Mouse (Mus musculus) skeletal muscle tissue, adult 2 months (tissue): ENCODE data around the gene Supt16.
A peak's percentile ranks its signal among the peaks of the same experiment; 100 is the strongest.

ENCODE experiments used
- DNase-seq: peaks from one replicate; pipeline ENCODE4 v3.0.0-alpha.2; 2012; ENCODE audit warnings: low read depth, low spot score

Gene Supt16

DNA sequence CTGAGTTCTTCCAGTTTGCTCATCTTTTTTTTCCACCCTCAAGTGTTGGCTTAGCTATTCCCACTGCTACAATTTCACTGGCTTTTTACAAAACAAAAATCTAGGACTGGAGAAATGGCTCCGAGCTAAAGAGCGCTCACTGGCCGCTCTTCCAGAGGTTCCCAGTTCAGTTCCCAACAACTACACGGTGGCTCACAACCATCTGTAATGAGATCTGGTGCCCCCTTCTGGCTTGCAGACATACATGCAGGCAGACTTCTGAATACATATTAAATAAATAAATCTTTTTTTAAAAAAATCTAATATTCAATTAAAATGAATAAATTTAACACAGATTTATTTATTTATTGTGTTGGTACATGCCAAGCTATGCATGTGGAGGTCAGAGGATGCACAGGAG lies 50.7 kb downstream of the Supt16 start:
- no peak for DNase-seq

DNA sequence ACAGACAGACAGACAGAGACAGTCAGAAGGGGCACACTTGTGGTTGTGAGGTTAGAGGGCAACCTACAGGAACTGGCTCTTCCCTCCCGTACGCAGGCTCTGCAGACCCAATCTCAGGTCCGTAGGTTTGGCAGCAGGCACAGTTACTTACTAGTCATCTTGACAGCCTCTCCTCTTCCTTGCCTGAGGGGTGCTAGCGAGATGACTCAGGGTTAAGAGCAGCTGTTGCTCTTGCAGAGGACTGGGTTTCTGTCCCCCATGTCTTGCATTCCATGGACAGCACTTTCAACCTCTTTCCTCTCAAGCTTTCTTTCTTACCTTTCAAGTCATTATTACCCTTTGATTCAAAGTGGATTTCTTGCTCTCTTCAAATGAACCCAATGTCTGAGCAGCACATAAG lies 53.1 kb downstream of the Supt16 start:
- DNase-seq, result no peak

DNA sequence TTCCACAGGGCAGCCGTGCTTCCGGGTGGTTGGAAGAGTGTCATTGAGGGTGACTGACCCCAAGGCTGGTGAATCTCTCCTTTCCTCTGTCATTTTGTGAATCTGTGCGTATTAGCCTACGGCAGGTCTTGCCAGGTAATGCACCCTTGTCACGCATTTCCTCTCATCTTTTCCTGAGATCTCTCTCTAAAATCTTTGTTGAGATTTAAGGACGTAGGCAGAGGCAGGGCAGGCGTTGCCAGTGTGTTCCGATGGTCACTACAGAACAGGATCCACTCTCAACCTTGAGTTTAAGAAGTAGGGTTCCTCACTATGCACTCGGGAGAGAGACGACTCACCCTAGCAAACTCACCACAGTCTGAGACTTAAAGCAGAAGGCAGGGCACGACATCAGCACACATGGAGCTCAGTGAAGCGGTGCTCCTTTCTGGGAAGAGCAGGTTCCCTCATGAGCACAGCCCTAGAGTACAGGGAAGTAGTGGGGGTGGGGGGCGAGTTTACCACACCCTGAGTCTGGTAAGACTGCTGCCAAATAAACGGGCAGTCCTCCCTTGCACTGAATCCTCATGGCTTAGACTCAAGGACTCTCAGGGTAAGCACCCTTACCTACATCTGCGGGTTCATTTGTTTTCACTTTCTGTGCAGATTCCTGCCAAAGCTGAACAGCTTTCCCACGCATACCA lies 55.6 kb downstream of the Supt16 start:
- no peak for DNase-seq

DNA sequence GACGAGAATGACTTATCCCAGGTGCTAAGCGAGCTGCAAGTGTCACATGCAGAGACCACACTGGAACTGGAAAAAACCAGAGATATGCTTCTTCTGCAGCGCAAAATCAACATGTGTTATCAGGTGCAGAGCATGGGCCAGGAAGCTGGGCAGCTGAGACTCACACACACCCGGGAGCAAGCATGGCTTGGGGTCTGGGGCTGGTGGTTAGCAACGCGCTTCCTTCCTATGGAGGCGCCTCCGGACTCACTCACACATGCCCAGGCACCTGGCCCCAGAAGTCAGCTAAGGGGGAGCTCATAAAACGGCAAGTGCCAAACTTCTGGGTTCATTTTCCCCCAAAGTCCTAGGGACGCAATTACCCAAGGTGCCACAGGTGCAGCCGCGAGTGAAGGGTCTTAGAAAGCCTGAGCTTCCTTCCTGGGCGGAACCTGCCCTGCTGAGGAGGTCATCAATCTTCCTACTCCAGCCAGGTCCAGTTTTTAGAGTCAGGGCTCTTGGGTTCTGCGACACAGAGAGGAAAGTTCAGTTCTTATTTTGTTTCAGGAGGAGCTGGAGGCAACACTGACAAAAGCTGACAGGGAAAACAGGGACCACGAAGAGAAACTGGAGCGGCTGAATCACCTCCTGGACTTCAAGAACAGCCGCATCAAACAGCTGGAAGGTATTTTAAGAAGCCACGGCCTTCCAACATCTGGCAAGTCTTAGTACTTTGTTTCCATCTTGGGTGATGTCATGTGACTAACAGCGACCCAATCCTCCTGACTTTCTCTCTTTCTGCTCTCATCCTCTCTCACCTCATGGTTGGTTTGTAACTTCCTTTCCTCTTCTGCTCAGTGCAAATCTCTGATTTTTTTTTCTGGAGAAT lies 56.4 kb downstream of the Supt16 start:
- DNase-seq, result no peak

DNA sequence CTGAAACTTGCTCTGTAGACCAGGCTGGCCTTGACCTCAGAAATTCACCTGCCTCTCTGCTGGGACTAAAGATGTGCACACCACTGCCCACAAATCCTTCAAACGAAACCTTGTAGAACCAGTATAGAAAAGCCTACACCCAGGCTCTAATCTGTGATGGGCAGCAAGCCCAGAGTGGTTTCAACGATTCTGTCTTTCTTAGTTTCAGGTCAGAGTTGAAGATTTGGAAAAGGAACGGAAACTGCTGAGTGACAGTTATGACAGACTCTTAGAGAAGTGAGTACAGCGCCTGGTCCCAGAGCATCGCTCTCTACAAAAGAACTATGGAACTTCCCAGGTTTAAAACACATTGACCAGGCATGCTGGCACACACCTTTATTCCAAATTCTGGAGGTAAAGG lies 63.6 kb downstream of the Supt16 start:
- DNase-seq, result no peak

DNA sequence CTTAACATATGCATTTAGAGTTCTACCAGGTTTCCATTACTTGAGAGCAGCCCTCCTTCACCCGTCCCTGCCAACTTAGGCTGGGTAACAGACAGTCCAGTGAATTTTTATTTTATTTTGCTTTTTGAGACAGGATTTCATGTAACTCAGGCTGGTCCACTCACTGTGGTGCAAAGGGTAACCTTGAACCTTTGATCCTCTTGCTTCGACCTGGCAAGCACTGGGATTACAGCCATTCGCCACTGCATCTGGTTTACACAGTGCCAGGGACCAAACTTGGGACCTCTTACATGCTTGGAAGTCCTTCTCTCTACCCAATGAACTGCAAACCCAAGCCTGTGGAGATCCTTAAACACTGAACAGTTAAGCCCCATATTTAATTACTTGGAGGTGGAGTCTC lies 72.6 kb downstream of the Supt16 start:
- no peak for DNase-seq

DNA sequence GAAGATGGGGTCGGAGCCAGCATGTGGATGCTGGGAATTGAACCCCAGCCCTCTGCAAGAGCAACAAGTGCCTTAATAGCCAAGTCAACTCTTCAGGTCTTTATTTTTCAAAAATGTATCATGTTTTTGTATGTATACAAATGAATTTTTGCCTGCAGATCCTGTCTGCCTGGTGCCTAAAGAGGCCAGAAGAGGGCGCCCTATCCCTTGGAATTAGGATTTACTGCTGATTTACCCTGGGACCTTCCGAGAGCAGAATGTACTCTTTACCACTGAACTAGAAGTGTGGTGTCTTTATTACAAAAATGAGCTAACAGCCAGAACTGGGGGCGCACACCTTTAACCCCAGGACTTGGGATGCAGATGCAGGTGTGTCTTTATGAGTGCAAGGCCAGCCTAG lies 73.3 kb downstream of the Supt16 start:
- peak; percentile 28 for DNase-seq

DNA sequence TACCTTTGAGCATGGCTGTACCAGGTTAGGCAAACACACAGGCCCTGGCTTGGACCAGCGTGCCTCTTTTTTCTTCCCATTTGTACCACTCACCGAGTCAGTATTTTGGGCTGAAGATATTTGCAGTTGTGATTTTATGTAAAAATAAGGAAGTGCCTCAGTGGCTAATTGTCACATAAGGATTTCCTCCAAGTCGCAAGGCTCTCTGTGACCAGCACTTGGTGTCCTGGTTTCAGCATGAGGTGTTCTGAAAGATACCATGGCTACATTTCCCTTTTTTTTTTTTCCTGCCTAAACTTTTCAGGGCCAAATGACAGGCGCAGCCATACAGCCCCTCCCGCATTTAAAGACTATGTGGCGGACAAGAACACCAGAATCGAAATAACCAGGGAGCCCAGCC lies 77.0 kb downstream of the Supt16 start:
- DNase-seq, result no peak

DNA sequence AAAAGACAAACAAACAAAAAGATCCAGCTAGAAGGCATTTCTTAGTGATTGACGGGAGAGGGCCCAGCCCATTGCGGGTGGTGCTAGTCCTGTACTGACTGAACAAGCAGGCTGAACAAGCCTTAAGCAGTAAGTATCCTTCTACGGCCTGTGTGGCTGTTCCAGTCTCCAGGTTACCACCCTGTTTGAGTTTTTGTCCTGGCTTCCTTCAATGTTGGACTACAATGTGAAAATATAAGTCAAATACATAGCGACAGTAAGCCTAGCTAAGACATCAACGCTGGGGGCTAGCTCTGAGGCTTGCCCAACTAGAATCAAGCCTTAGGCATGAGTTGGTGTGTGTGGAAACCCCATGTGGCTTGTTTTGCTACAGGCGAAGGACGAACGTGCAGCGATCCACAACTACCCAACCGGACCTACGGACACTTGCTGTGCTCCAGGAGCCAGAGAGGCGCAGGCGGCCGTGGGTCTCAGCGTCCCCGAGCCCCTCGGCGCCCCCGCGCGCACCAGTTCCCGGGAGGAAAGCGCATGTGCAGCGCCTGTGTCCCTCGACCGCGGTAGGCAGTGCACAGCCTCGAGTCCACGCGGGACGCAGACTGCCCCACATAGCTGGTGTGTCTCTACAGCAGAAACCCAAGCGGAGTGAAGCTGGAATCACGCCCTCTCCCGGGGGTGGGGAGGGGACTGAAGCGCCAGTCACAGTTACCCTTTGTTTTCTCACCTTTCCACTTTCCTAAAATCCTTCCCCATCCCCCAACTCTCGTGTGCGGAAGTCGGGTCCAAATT lies 78.2 kb downstream of the Supt16 start:
- no peak for DNase-seq

DNA sequence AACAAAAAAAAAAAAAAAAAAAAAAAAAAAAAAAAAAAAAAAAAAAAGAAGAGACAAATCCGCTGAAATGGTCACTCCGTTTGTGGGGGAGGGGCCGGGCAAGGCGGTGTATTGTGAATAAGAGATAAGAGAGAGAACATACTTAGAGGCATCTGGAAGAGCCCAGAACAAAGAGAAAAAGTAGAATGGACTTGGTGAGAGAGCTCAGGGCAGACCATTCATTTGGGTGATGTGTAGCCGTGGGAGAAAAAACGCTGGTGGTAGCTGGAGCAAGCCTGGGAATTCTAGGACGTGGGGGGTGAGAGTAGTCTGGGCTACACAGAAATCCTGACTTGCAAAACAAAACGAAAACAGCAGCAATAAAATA lies 78.8 kb downstream of the Supt16 start:
- DNase-seq, result no peak

DNA sequence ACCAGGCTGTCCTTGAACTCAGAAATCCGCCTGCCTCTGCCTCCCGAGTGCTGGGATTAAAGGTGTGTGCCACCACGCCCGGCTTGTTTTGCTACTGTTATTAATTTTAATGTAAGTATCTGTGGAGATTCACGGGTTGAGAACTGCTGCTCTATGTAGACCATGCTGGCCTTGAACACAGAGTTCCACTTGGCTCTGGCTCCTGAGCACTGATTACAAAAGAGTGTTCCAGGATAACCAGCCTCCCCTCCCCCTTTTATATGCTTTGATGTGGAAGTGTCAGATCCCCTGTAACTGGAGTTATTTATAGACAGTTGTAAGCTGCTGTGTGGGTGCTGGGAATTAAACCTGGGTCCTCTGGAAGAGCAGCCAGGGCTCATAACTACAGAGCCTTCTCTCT lies 80.0 kb downstream of the Supt16 start:
- DNase-seq, result no peak

DNA sequence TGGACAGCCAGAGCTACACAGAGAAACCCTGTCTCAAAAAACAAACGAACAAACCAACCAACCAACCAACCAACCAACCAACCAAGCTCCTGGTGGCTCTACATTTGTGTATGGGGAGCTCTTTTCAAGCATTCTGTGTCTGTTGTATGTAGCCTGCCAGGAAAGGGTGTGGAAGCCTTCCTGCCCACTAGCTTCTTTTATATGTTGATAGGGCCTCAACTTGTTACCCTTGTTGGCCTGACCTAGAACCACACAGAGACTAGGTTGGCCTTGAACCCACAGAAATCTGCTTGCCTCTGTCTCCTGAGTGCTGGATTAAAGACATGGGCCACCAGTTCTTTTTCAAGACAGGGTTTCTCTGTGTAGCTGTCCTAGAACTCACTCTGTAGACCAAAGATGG lies 83.1 kb downstream of the Supt16 start:
- no peak for DNase-seq
